Mouse (Mus musculus) cerebellum, adult 8-10 months (tissue): Measurements from ENCODE around the gene Trim62.

Experiments used
- DNase-seq: peaks from one replicate; pipeline ENCODE4 v3.0.0; 2022

Trim62 gene

GRCm38 (mm10) chr4:128883379-128883781 lies at the start of gene Trim62:
TSS of gene Trim62 (plus strand) at chr4:128883580.
- peak; percentile 84 for DNase-seq

GRCm38 (mm10) chr4:128838202-128838601 lies 45.2 kb upstream of the Trim62 start:
- no peak for DNase-seq

GRCm38 (mm10) chr4:128839811-128840738 lies 43.3 kb upstream of the Trim62 start:
- DNase-seq, result no peak

- DNase-seq, result no peak
Measured at GRCm38 (mm10) chr4:128841259-128841658, 42.1 kb upstream of the Trim62 start.

- no peak for DNase-seq
Measured at GRCm38 (mm10) chr4:128844566-128844965, 38.8 kb upstream of the Trim62 start.

GRCm38 (mm10) chr4:128845367-128845973 lies 37.9 kb upstream of the Trim62 start:
- DNase-seq, result no peak

- DNase-seq, result no peak
Measured at GRCm38 (mm10) chr4:128848961-128849360, 34.4 kb upstream of the Trim62 start.

GRCm38 (mm10) chr4:128849686-128850085 lies 33.7 kb upstream of the Trim62 start:
- no peak for DNase-seq

- no peak for DNase-seq
Measured at GRCm38 (mm10) chr4:128852266-128852887, 31.0 kb upstream of the Trim62 start.

GRCm38 (mm10) chr4:128853117-128853516 lies 30.3 kb upstream of the Trim62 start:
- no peak for DNase-seq

GRCm38 (mm10) chr4:128855613-128856040 lies 27.8 kb upstream of the Trim62 start:
- no peak for DNase-seq

GRCm38 (mm10) chr4:128857212-128857611 lies 26.2 kb upstream of the Trim62 start:
- DNase-seq, result no peak

GRCm38 (mm10) chr4:128858226-128858625 lies 25.2 kb upstream of the Trim62 start:
- DNase-seq, result peak; percentile 71

- DNase-seq, result no peak
Measured at GRCm38 (mm10) chr4:128858878-128859277, 24.5 kb upstream of the Trim62 start.

GRCm38 (mm10) chr4:128872992-128873391 lies 10.4 kb upstream of the Trim62 start:
- DNase-seq, result no peak

GRCm38 (mm10) chr4:128874062-128874461 lies 9.3 kb upstream of the Trim62 start:
- no peak for DNase-seq

- DNase-seq, result no peak
Measured at GRCm38 (mm10) chr4:128875439-128875838, 7.9 kb upstream of the Trim62 start.

- no peak for DNase-seq
Measured at GRCm38 (mm10) chr4:128877520-128877919, 5.9 kb upstream of the Trim62 start.

GRCm38 (mm10) chr4:128878901-128879491 lies 4.4 kb upstream of the Trim62 start:
- DNase-seq, result no peak

- DNase-seq, result peak; percentile 84
Measured at GRCm38 (mm10) chr4:128883801-128884710, 676 bp downstream of the Trim62 start.

GRCm38 (mm10) chr4:128884711-128885095 lies 1.3 kb downstream of the Trim62 start:
- no peak for DNase-seq

GRCm38 (mm10) chr4:128885540-128885939 lies 2.2 kb downstream of the Trim62 start:
- DNase-seq, result peak; percentile 48
